Mouse (Mus musculus) neural tube, embryonic 11.5 days (tissue): ENCODE data around the gene Gm9821. TPM values are rescaled to one million over a fixed set of nuclear protein-coding genes. Genes with fewer than 3 reads are reported as not detected.
A peak's percentile ranks its signal among the peaks of the same experiment; 100 is the strongest.

Experiments used
- ATAC-seq: fragments of 200-750 bp; cut with Nextera tagmentation; 2 replicates; pipeline ENCODE4 v1.8.0; 2017; ENCODE audit warnings: moderate number of reproducible peaks, mild to moderate bottlenecking, moderate TSS enrichment, moderate library complexity; ENCODE audit not compliant: insufficient read depth, low FRiP score, low TSS enrichment
- DNase-seq: peaks from one replicate; pipeline ENCODE4 v3.0.0-alpha.2; 2015; ENCODE audit warnings: low spot score
- H3K27ac ChIP-seq: fragments of 300-500 bp; sonication (generic); 2 replicates; pipeline ENCODE4 v1.5.1; 2014; ENCODE audit warnings: low read depth, mild to moderate bottlenecking, low read length
- H3K27me3 ChIP-seq: fragments of 300-500 bp; sonication (generic); 2 replicates; pipeline ENCODE4 v1.6.1; 2014; ENCODE audit warnings: mild to moderate bottlenecking, low read length, mixed read lengths; ENCODE audit not compliant: control insufficient read depth, insufficient read depth
- H3K36me3 ChIP-seq: fragments of 300-500 bp; sonication (generic); 2 replicates; pipeline ENCODE4 v1.6.1; 2014; ENCODE audit warnings: mild to moderate bottlenecking, low read length, moderate library complexity, mixed read lengths; ENCODE audit not compliant: control insufficient read depth, insufficient read depth
- H3K4me1 ChIP-seq: fragments of 300-500 bp; sonication (generic); 2 replicates; pipeline ENCODE4 v1.6.1; 2014; ENCODE audit warnings: low read length, mixed read lengths; ENCODE audit not compliant: control insufficient read depth, insufficient read depth
- H3K4me2 ChIP-seq: fragments of 300-500 bp; sonication (generic); 2 replicates; pipeline ENCODE4 v1.6.1; 2014; ENCODE audit warnings: low read depth, mild to moderate bottlenecking, moderate library complexity
- H3K4me3 ChIP-seq: fragments of 300-500 bp; sonication (generic); 2 replicates; pipeline ENCODE4 v1.5.1; 2014; ENCODE audit warnings: low read depth, low read length
- H3K9ac ChIP-seq: fragments of 300-500 bp; sonication (generic); 2 replicates; pipeline ENCODE4 v1.6.1; 2014; ENCODE audit warnings: mild to moderate bottlenecking, low read length
- H3K9me3 ChIP-seq: fragments of 300-500 bp; sonication (generic); 2 replicates; pipeline ENCODE4 v1.6.1; 2016; ENCODE audit warnings: low read length; ENCODE audit not compliant: control insufficient read depth
- WGBS: fragments of 180-500 bp; shearing (Covaris S2); extraction: QIAGEN DNeasy Blood & Tissue Kit; methylation state at CpG from one replicate; pipeline ENCODE4 v1.1.7; 2014; 5-methylcytosine and 5-hydroxymethylcytosine counted together
- polyA plus RNA-seq: library from polyadenylated mRNA; unstranded; fragments of >200 nt; fragmentation: Nextera tagmentation; extraction: Ambion mirVana; gene quantifications from 2 replicates; pipeline ENCODE4 v1.2.1, GENCODE M21; 2014

Gene Gm9821
- polyA plus RNA-seq, 1 experiment from 2014 or later: 0.58 TPM

DNA sequence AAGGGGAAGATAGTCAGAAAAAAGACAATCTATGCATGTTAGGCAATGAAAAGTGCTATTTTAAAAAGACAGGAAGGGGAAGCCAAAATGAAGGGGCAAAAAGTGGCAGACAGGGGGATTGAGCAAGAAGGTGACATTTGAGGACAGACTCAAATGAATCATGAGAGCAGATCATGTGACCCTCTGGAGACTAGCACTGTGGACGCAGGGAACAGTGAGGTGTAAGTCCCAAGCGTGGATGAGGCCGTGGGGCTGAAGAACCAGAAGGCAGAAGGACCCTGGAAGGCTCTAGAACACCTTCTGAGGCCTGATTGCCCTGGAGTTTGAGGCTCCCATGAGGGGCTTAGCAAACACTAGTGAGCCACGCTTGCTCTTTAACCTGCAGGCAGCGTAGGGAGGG, 20.9 kb downstream of the Gm9821 start:
- Histone ChIP-seq H3K4me1 (peaks cover 12% of the 10 kb centered on the region), H3K36me3 (no peaks in the 10 kb centered on the region), H3K4me2 (no peak overlapping the region), H3K9ac (no peak overlapping the region), H3K27ac (no peak overlapping the region), H3K9me3 (no peaks in the 10 kb centered on the region), H3K4me3 (no peak overlapping the region), H3K27me3 (0 out of 2 replicates have a peak, but pooled peaks cover 4% of the 10 kb centered on the region)
- DNase-seq: no peak
- 80% methylated on average over 5 of the region's 5 CpGs for WGBS
- ATAC-seq: no peak

DNA sequence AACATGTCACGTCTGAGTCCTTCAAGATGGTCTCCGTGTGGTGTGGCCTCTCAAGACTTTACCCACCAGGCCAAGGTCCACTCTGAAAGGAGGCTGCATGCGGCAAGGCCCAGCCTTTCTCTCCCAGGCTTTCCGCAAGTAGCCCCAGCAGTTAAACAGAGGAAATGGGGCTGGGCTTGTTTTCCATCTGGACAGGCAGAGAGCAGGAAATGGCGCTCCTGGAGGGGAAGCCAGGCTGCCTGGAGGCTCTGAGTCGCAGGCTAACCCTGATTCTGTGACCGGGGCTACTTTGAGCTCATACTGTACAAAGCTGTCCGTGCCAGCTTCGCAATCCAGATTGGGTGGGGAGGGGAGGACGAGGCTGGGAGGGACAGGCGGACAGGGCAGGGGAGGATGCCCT, 22.5 kb downstream of the Gm9821 start:
- Histone ChIP-seq H3K9ac (no peak overlapping the region), H3K4me1 (peaks cover 9% of the 10 kb centered on the region), H3K36me3 (no peaks in the 10 kb centered on the region), H3K27me3 (0 out of 2 replicates have a peak, but pooled peaks cover 4% of the 10 kb centered on the region), H3K27ac (no peak overlapping the region), H3K9me3 (no peaks in the 10 kb centered on the region), H3K4me2 (no peak overlapping the region), H3K4me3 (no peak overlapping the region)
- DNase-seq (no peak), ATAC-seq (no peak)
- WGBS: 61% methylated on average over 11 of the region's 11 CpGs

DNA sequence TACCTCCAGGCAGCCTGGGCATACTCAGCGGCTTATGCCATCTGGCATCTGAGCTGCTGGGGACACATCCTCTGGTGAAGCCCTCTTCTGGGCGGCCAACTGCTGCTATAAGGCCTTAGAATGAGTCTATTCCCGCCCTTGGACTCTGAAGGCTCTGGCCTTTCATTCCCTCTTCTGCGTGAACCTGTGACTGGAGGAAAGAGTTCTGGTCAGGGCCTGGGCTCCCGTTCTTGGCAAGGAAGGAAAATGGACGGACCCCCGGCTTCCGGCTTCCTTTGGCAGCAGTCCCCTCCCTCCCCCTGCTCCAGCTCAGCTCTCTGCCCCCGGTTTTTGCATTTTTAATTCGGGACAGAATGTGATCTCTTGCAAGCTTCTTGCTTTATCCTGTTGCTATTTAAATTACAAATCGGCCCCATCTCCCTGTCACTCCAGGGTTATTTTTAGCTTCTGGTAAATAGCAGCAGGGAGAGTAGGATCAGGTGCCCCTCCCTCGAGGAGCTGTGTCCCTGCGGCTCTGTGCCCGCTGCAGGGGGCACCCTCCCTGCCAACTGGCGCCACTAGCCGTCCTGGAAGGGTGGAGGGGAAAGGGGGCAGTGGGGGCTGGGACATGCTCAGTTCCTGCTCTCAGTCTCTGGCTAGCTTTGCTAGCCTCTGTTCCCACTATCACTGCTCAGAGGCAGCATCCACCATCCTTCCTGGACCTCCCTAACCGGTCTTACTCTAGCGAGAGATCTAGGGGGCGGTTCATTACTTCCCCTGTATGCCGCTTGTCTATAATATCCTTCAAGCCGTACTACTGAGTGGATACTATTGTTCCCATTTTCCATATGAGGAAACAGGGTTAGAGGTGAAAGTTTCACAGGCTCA, 26.0 kb downstream of the Gm9821 start:
- no peaks in the 10 kb centered on the region for H3K9me3 ChIP-seq
- 24% methylated on average over 21 of the region's 21 CpGs for WGBS

DNA sequence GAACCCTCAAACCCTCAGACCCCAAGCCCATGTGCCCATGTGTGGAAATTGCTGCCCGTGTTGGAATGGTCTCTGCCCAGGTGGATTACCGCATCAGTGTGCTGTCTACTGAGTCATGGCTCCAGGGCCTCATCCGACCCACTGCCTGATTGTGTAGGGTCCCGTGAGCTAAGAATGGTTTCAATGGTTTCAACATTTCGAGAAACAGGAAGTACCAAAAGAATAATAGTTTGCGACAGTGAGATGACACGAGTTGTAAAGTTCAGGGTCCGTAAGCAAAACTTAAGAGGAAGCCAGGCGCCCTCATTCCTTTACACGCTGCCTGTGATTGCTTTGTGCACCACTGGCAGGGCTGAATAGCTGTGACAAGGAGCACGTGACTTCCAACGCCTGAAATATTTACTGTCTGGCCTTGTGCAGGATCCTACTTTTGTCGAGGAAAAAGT, 26.6 kb downstream of the Gm9821 start:
- Histone ChIP-seq H3K36me3 (no peaks in the 10 kb centered on the region), H3K9ac (no peak overlapping the region), H3K4me3 (no peak overlapping the region), H3K4me1 (peaks cover 23% of the 10 kb centered on the region), H3K27me3 (peaks cover 32% of the 10 kb centered on the region), H3K27ac (no peak overlapping the region), H3K9me3 (no peaks in the 10 kb centered on the region), H3K4me2 (no peak overlapping the region)
- WGBS: 24% methylated on average over 13 of the region's 13 CpGs
- ATAC-seq (peak; percentile 76), DNase-seq (no peak)

More for the DNA sequence above, 26.0 kb downstream of the Gm9821 start:
- H3K27ac ChIP-seq: no peak overlapping the region
- no peak overlapping the region for H3K4me3 ChIP-seq
- peaks cover 26% of the 10 kb centered on the region for H3K27me3 ChIP-seq
- no peak overlapping the region for H3K4me2 ChIP-seq
- H3K36me3 ChIP-seq: no peaks in the 10 kb centered on the region
- no peak overlapping the region for H3K9ac ChIP-seq
- ATAC-seq (no peak), DNase-seq (no peak)
- peaks cover 23% of the 10 kb centered on the region for H3K4me1 ChIP-seq

DNA sequence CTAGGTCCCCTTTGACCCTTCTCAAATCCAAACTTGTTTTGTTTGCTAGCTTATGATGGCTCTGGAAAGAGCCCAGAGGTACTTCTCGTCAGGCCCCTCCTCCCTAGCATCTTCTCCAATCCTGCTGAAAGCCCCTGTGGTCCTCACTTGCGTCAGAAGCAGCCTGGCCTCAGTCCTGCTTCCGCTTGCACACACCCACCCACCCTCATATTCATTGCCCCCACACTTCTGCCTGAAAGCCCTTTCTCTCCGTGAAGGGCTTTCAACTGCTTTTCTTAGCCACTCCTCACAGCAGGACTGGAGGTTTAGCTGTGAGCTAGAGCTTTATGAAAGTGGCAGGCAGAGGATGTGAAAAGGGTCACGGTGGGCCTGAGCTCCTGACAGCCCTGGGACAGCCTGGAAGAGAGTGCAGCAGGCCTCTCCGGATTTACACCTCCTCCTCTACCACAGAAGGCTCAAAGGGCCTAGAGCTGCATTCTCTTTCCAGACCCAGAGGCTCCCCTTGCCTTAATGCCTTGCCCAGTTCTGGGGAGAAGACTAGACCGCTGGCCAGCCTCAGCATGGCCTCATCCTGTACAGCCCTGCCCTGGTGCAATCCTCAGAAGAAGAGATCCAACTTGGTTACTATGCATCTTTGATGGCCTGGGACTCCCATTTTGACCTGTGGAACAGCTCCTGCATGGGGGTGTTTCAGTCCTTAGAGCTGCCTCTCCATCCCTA, 28.1 kb downstream of the Gm9821 start:
- ATAC-seq (no peak), DNase-seq (no peak)
- Histone ChIP-seq H3K27ac (no peak overlapping the region), H3K36me3 (no peaks in the 10 kb centered on the region), H3K27me3 (peaks cover 32% of the 10 kb centered on the region), H3K4me3 (no peak overlapping the region), H3K9ac (no peak overlapping the region), H3K4me2 (no peak overlapping the region), H3K9me3 (no peaks in the 10 kb centered on the region), H3K4me1 (peaks cover 23% of the 10 kb centered on the region)
- WGBS: 18% methylated on average over 7 of the region's 7 CpGs

DNA sequence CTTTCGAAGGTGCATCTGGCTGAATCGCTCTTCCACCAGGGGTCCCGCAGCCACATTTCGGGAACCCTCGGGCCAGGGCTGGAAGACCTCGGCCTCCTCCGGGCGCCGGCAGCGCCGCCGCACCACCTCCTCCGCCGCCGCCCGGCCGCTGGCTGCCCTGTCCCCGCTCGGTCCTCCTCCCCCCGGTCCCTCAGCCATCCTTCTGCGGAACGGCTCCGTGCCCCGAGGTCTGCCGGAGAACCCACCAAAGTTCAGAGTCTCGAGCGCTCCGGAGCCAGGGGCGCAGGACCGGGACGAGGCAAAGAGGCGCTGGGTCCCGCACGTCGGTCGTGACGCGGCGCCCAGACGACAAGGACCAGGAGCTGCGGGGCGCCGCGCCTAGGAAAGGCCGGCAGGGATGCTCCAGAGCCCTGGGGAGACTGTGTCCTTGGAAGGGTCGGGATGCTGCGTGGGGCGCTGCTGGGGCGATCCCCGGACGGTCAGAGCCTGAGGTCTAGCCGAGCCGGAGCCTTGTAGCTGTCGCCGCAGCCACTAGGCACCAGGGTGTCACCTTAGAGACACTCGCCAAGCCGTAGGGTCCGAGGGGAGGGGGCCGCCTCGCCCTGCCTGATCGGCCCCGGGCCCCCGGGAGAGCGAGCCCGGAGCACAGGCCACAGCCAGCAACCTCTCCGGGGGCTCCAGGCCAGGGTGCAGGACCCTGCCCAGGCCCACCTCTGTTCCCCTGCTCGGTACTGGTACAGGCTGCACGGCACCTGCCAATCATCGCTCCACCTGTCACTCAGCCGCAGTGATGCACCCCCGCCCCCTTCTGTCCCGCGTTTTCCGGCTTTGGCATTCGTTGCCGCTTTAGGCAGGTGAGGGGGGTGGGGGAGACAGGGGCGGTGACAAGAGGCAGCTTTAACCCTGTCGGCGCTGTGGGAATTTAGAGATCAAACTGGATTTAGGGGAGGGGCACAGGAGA, 30.4 kb downstream of the Gm9821 start, which contains the start of gene Dgkz:
TSS of gene Dgkz (minus strand) at position 284 of the 961 bp plus-strand sequence.
- ATAC-seq: 0 out of 2 replicates have a peak, but pooled peaks have one; percentile 17
- Histone ChIP-seq H3K4me2 (peak within 1 kb of the TSS; percentile 64), H3K27ac (no peak within 1 kb of the TSS), H3K4me1 (peaks cover 34% of the 10 kb centered on the region), H3K36me3 (no peaks in the 10 kb centered on the region), H3K27me3 (peaks cover 28% of the 10 kb centered on the region), H3K9me3 (no peaks in the 10 kb centered on the region), H3K9ac (peak within 1 kb of the TSS; percentile 54), H3K4me3 (peak within 1 kb of the TSS; percentile 37)
- peak; percentile 53 for DNase-seq
- under 1% methylated on average over 74 of the region's 79 CpGs for WGBS

DNA sequence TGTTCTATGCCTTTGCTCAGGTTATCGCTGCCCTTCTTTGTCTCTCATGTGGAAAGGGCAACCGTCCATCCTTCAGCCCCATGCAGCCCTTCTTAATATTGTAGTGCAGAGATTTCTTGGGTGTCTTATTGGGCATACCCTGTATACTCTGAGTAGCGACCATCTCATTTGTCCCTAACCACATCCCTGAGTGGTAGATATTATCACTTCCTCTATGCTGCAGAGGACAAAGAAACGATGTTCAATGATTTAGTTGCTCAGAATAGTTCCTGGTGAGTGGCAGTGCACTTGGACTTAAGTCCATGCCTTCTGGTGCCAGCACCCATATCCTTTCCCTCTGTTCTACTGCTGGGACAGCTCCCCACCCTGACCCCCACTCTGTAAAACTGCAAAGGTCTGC, 32.5 kb downstream of the Gm9821 start:
- Histone ChIP-seq H3K9me3 (no peaks in the 10 kb centered on the region), H3K9ac (no peak overlapping the region), H3K4me3 (no peak overlapping the region), H3K27ac (no peak overlapping the region), H3K4me2 (no peak overlapping the region), H3K27me3 (peaks cover 28% of the 10 kb centered on the region), H3K4me1 (peaks cover 26% of the 10 kb centered on the region), H3K36me3 (no peaks in the 10 kb centered on the region)
- ATAC-seq: no peak
- DNase-seq: no peak
- WGBS: 82% methylated on average over 4 of the region's 4 CpGs

DNA sequence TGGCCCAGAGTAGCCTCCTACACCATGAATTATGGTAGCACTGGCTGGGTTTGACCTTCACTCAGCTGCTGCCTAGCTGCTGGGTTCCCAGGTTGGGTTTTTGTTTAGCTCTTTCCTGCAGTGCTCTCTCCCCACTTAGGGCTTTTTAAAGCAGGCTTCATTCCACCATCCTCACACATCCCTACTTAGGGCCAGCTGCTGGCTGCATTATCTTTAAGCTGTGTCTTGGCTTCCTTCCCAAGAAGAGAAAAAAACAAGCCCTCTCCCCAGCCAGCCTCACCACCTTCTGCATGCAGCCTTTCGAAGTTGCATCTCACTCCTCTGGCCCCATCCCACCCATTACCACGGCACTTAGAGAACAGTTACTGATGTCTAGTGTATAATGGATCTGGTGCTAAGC, 33.0 kb downstream of the Gm9821 start:
- ATAC-seq (no peak), DNase-seq (no peak)
- no peaks in the 10 kb centered on the region for H3K36me3 ChIP-seq
- WGBS: 24% methylated on average over 2 of the region's 2 CpGs
- H3K27me3 ChIP-seq: peaks cover 28% of the 10 kb centered on the region
- no peak overlapping the region for H3K4me2 ChIP-seq
- peaks cover 26% of the 10 kb centered on the region for H3K4me1 ChIP-seq
- H3K27ac ChIP-seq: no peak overlapping the region
- no peak overlapping the region for H3K9ac ChIP-seq
- H3K9me3 ChIP-seq: no peaks in the 10 kb centered on the region
- no peak overlapping the region for H3K4me3 ChIP-seq
